In genomic region chr12:13597026-13597425, GRCm38 (mm10) we compare ENCODE assay signal across 26 mouse cellular contexts.
A peak's percentile ranks its signal among the peaks of the same experiment; 100 is the strongest.
DNase-seq lines count a peak whose midpoint lies in the region; ATAC-seq and TF ChIP-seq lines count a peak whose summit lies in the region.
"Had no signal": no experiment of that assay in that cellular context is flagged by ENCODE, and none has a peak within 500 bp of the region (broad histone marks: within the 10 kb centered on the region; RNA-seq: fewer than 3 reads in every experiment).

No protein-coding gene starts in this region.

- no peaks in the 10 kb centered on the region for H3K27me3 ChIP-seq in heart, embryonic 12.5 days (replicated peaks)
- H3K27me3 ChIP-seq in midbrain, embryonic 11.5 days (ENCODE audit: control insufficient read depth, insufficient read depth, low read length) = no peaks in the 10 kb centered on the region
- H3K27me3 ChIP-seq in midbrain, embryonic 10.5 days (ENCODE audit: low read depth, poor library complexity, severe bottlenecking) = no peaks in the 10 kb centered on the region
- H3K27me3 ChIP-seq: CH12.LX; embryonic facial prominence, embryonic 12.5 days; forebrain, embryonic 13.5 days; forebrain, embryonic 15.5 days; Patski had no signal

- H3K36me3 ChIP-seq in heart, embryonic 12.5 days = no peaks in the 10 kb centered on the region
- H3K36me3 ChIP-seq in midbrain, embryonic 11.5 days (ENCODE audit: control insufficient read depth, insufficient read depth, low read length) = no peaks in the 10 kb centered on the region
- no peaks in the 10 kb centered on the region for H3K36me3 ChIP-seq in midbrain, embryonic 10.5 days
- H3K36me3 ChIP-seq: embryonic facial prominence, embryonic 10.5 days; embryonic facial prominence, embryonic 12.5 days; forebrain, embryonic 15.5 days; G1E had no signal

- TF ChIP-seq CTCF in layer of hippocampus, adult 2 months (conservative IDR thresholded peaks at IDR 0.05) = no peak

- no peak overlapping the region for H3K4me2 ChIP-seq in heart, embryonic 12.5 days
- H3K4me2 ChIP-seq in midbrain, embryonic 11.5 days = no peak overlapping the region
- H3K4me2 ChIP-seq: embryonic facial prominence, embryonic 12.5 days; forebrain, embryonic 13.5 days; forebrain, embryonic 15.5 days had no signal

- H3K9me3 ChIP-seq in heart, embryonic 12.5 days (replicated peaks) = no peaks in the 10 kb centered on the region
- no peaks in the 10 kb centered on the region for H3K9me3 ChIP-seq in midbrain, embryonic 11.5 days (ENCODE audit: control insufficient read depth, low read length)
- H3K9me3 ChIP-seq in midbrain, embryonic 10.5 days (replicated peaks) = no peaks in the 10 kb centered on the region
- H3K9me3 ChIP-seq: embryonic facial prominence, embryonic 10.5 days; embryonic facial prominence, embryonic 12.5 days; forebrain, embryonic 13.5 days; forebrain, embryonic 15.5 days; G1E had no signal

- DNase-seq in heart, adult 11 months = peak; percentile 53
- peak; percentile 28 to 30 for DNase-seq in layer of hippocampus, adult 2 months (ENCODE audit: low spot score in 2 of 2)
- no peak for DNase-seq in layer of hippocampus, postnatal 36 days
- DNase-seq in midbrain, embryonic 11.5 days (ENCODE audit: low spot score, missing footprints) = peak; percentile 69
- DNase-seq in midbrain, embryonic 10.5 days (ENCODE audit: low spot score) = no peak
- DNase-seq in brain, adult 2 months (ENCODE audit: low read depth, low spot score) = peak; percentile 72
- no peak for DNase-seq in cerebellum, adult 9-10 months
- DNase-seq: adrenal gland, adult 8-10 months; adrenal gland, postnatal 14 days; adrenal gland, postnatal 36 days; B cell, adult 2 months; cerebellum, adult 11 months; cerebellum, adult 18-20 months; cerebellum, adult 8-10 months; cerebellum, postnatal 10 days; cerebellum, postnatal 25 days had no signal

- H3K9ac ChIP-seq in heart, embryonic 12.5 days = no peak overlapping the region
- no peak overlapping the region for H3K9ac ChIP-seq in midbrain, embryonic 11.5 days (ENCODE audit: low read length)
- H3K9ac ChIP-seq: embryonic facial prominence, embryonic 12.5 days; forebrain, embryonic 13.5 days; forebrain, embryonic 15.5 days had no signal

- no peak overlapping the region for H3K27ac ChIP-seq in heart, embryonic 12.5 days (ENCODE audit: poor library complexity, severe bottlenecking)
- H3K27ac ChIP-seq in layer of hippocampus, adult 2 months = 0 out of 2 replicates have a peak overlapping the region, but pooled peaks have one; percentile 2
- no peak overlapping the region for H3K27ac ChIP-seq in midbrain, embryonic 11.5 days (ENCODE audit: low read depth, low read length)
- H3K27ac ChIP-seq in midbrain, embryonic 10.5 days (replicated peaks) = no peak overlapping the region
- H3K27ac ChIP-seq: embryonic facial prominence, embryonic 10.5 days; embryonic facial prominence, embryonic 12.5 days; forebrain, embryonic 13.5 days; forebrain, embryonic 15.5 days had no signal

- no peak for ATAC-seq in heart, embryonic 12.5 days (ENCODE audit: insufficient number of reproducible peaks, low FRiP score)
- no peak for ATAC-seq in midbrain, embryonic 11.5 days (ENCODE audit: low FRiP score)
- ATAC-seq: activated CD4-positive, CD25-positive, alpha-beta regulatory T cell, adult 4 months; CD4-positive, CD25-positive, alpha-beta regulatory T cell, adult 4 months; forebrain, embryonic 13.5 days; forebrain, embryonic 15.5 days; Patski had no signal

- H3K4me3 ChIP-seq in heart, embryonic 12.5 days = no peak overlapping the region
- H3K4me3 ChIP-seq in layer of hippocampus, adult 2 months = no peak overlapping the region
- H3K4me3 ChIP-seq in midbrain, embryonic 11.5 days (ENCODE audit: low read depth, low read length) = no peak overlapping the region
- no peak overlapping the region for H3K4me3 ChIP-seq in midbrain, embryonic 10.5 days
- H3K4me3 ChIP-seq: embryonic facial prominence, embryonic 10.5 days; embryonic facial prominence, embryonic 12.5 days; forebrain, embryonic 13.5 days; forebrain, embryonic 15.5 days had no signal

- H3K4me1 ChIP-seq in heart, embryonic 12.5 days (replicated peaks) = no peaks in the 10 kb centered on the region
- H3K4me1 ChIP-seq in midbrain, embryonic 11.5 days (ENCODE audit: control insufficient read depth, insufficient read depth, low read length) = no peaks in the 10 kb centered on the region
- H3K4me1 ChIP-seq in midbrain, embryonic 10.5 days = peaks cover 8% of the 10 kb centered on the region
- H3K4me1 ChIP-seq: embryonic facial prominence, embryonic 10.5 days; embryonic facial prominence, embryonic 12.5 days had no signal

- 81% methylated on average over 2 of the region's 2 CpGs for WGBS in heart, embryonic 12.5 days
- 81% methylated on average over 2 of the region's 2 CpGs for WGBS in midbrain, embryonic 11.5 days
- 85% methylated on average over 2 of the region's 2 CpGs for WGBS in midbrain, embryonic 10.5 days

Comparison
In these comparisons a context has a peak if more than half of its experiments do, and no peak if none do; other contexts are left out.
1. DNase-seq: peak in heart, adult 11 months (single experiment), layer of hippocampus, adult 2 months (2 of 2), midbrain, embryonic 11.5 days (single experiment) and brain, adult 2 months (single experiment); none in layer of hippocampus, postnatal 36 days (0 of 2), midbrain, embryonic 10.5 days (single experiment) and cerebellum, adult 9-10 months (single experiment).